Mouse (Mus musculus): Measurements from ENCODE around the gene Scaf11. TPM values are rescaled to one million over a fixed set of nuclear protein-coding genes. Genes with fewer than 3 reads are reported as not detected.

The Scaf11 gene
- polyA plus RNA-seq, 1 experiment from 2014 or later, result 101 TPM

GRCm38 (mm10) chr15:96392878-96393277 lies 67.8 kb downstream of the Scaf11 start:
- no peak for DNase-seq (ENCODE audit: low spot score, missing footprints)
- ATAC-seq (ENCODE audit: low FRiP score), result no peak
- no peaks in the 10 kb centered on the region for H3K27me3 ChIP-seq (ENCODE audit: control insufficient read depth, insufficient read depth, low read length)
- H3K9me3 ChIP-seq (ENCODE audit: control insufficient read depth, low read length), result no peaks in the 10 kb centered on the region
- no peaks in the 10 kb centered on the region for H3K4me1 ChIP-seq (ENCODE audit: control insufficient read depth, insufficient read depth, low read length)
- no peak overlapping the region for H3K4me2 ChIP-seq
- H3K36me3 ChIP-seq (ENCODE audit: control insufficient read depth, insufficient read depth, low read length), result peaks cover 3% of the 10 kb centered on the region; the same call in 1 of the 2 replicates
- H3K27ac ChIP-seq (ENCODE audit: low read depth, low read length), result no peak overlapping the region
- no peak overlapping the region for H3K9ac ChIP-seq (ENCODE audit: low read length)
- no peak overlapping the region for H3K4me3 ChIP-seq (ENCODE audit: low read depth, low read length)
- WGBS, result 96% methylated on average over 3 of the region's 3 CpGs

- no peaks in the 10 kb centered on the region for H3K4me1 ChIP-seq (ENCODE audit: control insufficient read depth, insufficient read depth, low read length)
- DNase-seq (ENCODE audit: low spot score, missing footprints) (no peak), ATAC-seq (ENCODE audit: low FRiP score) (no peak)
- no peak overlapping the region for H3K4me2 ChIP-seq
- H3K4me3 ChIP-seq (ENCODE audit: low read depth, low read length), result no peak overlapping the region
- peaks cover 3% of the 10 kb centered on the region; the same call in 1 of the 2 replicates for H3K36me3 ChIP-seq (ENCODE audit: control insufficient read depth, insufficient read depth, low read length)
- no peak overlapping the region for H3K27ac ChIP-seq (ENCODE audit: low read depth, low read length)
- H3K27me3 ChIP-seq (ENCODE audit: control insufficient read depth, insufficient read depth, low read length), result no peaks in the 10 kb centered on the region
- H3K9ac ChIP-seq (ENCODE audit: low read length), result no peak overlapping the region
- 85% methylated on average over 1 of the region's 1 CpGs for WGBS
- no peaks in the 10 kb centered on the region for H3K9me3 ChIP-seq (ENCODE audit: control insufficient read depth, low read length)
Measured at GRCm38 (mm10) chr15:96388565-96388964, 72.1 kb downstream of the Scaf11 start.

GRCm38 (mm10) chr15:96382223-96382622 lies 78.4 kb downstream of the Scaf11 start:
- no peaks in the 10 kb centered on the region for H3K27me3 ChIP-seq (ENCODE audit: control insufficient read depth, insufficient read depth, low read length)
- no peak overlapping the region for H3K9ac ChIP-seq (ENCODE audit: low read length)
- H3K9me3 ChIP-seq (ENCODE audit: control insufficient read depth, low read length), result no peaks in the 10 kb centered on the region
- H3K27ac ChIP-seq (ENCODE audit: low read depth, low read length), result no peak overlapping the region
- DNase-seq (ENCODE audit: low spot score, missing footprints) (no peak), ATAC-seq (ENCODE audit: low FRiP score) (no peak)
- no peaks in the 10 kb centered on the region for H3K4me1 ChIP-seq (ENCODE audit: control insufficient read depth, insufficient read depth, low read length)
- no peak overlapping the region for H3K4me3 ChIP-seq (ENCODE audit: low read depth, low read length)
- 95% methylated on average over 11 of the region's 11 CpGs for WGBS
- H3K36me3 ChIP-seq (ENCODE audit: control insufficient read depth, insufficient read depth, low read length), result peaks cover 10% of the 10 kb centered on the region
- H3K4me2 ChIP-seq, result no peak overlapping the region

- no peaks in the 10 kb centered on the region for H3K4me1 ChIP-seq (ENCODE audit: control insufficient read depth, insufficient read depth, low read length)
- 97% methylated on average over 7 of the region's 7 CpGs for WGBS
- H3K9me3 ChIP-seq (ENCODE audit: control insufficient read depth, low read length), result no peaks in the 10 kb centered on the region
- no peak overlapping the region for H3K4me2 ChIP-seq
- H3K36me3 ChIP-seq (ENCODE audit: control insufficient read depth, insufficient read depth, low read length), result peaks cover 11% of the 10 kb centered on the region
- no peaks in the 10 kb centered on the region for H3K27me3 ChIP-seq (ENCODE audit: control insufficient read depth, insufficient read depth, low read length)
- no peak overlapping the region for H3K27ac ChIP-seq (ENCODE audit: low read depth, low read length)
- no peak for DNase-seq (ENCODE audit: low spot score, missing footprints)
- H3K9ac ChIP-seq (ENCODE audit: low read length), result no peak overlapping the region
- no peak overlapping the region for H3K4me3 ChIP-seq (ENCODE audit: low read depth, low read length)
- no peak for ATAC-seq (ENCODE audit: low FRiP score)
Measured at GRCm38 (mm10) chr15:96377701-96378100, 82.9 kb downstream of the Scaf11 start.

GRCm38 (mm10) chr15:96377263-96377662 lies 83.4 kb downstream of the Scaf11 start:
- H3K9ac ChIP-seq (ENCODE audit: low read length), result no peak overlapping the region
- ATAC-seq (ENCODE audit: low FRiP score) (no peak), DNase-seq (ENCODE audit: low spot score, missing footprints) (no peak)
- no peak overlapping the region for H3K4me2 ChIP-seq
- no peak overlapping the region for H3K27ac ChIP-seq (ENCODE audit: low read depth, low read length)
- H3K9me3 ChIP-seq (ENCODE audit: control insufficient read depth, low read length), result no peaks in the 10 kb centered on the region
- no peak overlapping the region for H3K4me3 ChIP-seq (ENCODE audit: low read depth, low read length)
- no peaks in the 10 kb centered on the region for H3K27me3 ChIP-seq (ENCODE audit: control insufficient read depth, insufficient read depth, low read length)
- WGBS, result 94% methylated on average over 5 of the region's 5 CpGs
- peaks cover 11% of the 10 kb centered on the region for H3K36me3 ChIP-seq (ENCODE audit: control insufficient read depth, insufficient read depth, low read length)
- no peaks in the 10 kb centered on the region for H3K4me1 ChIP-seq (ENCODE audit: control insufficient read depth, insufficient read depth, low read length)

GRCm38 (mm10) chr15:96376214-96376613 lies 84.4 kb downstream of the Scaf11 start:
- Histone ChIP-seq H3K27me3 (ENCODE audit: control insufficient read depth, insufficient read depth, low read length) (no peaks in the 10 kb centered on the region), H3K4me1 (ENCODE audit: control insufficient read depth, insufficient read depth, low read length) (no peaks in the 10 kb centered on the region), H3K4me2 (no peak overlapping the region), H3K27ac (ENCODE audit: low read depth, low read length) (no peak overlapping the region), H3K36me3 (ENCODE audit: control insufficient read depth, insufficient read depth, low read length) (peaks cover 11% of the 10 kb centered on the region), H3K9ac (ENCODE audit: low read length) (no peak overlapping the region), H3K9me3 (ENCODE audit: control insufficient read depth, low read length) (no peaks in the 10 kb centered on the region), H3K4me3 (ENCODE audit: low read depth, low read length) (no peak overlapping the region)
- DNase-seq (ENCODE audit: low spot score, missing footprints), result no peak
- 92% methylated on average over 2 of the region's 2 CpGs for WGBS
- ATAC-seq (ENCODE audit: low FRiP score), result no peak

- Histone ChIP-seq H3K4me1 (ENCODE audit: control insufficient read depth, insufficient read depth, low read length) (no peaks in the 10 kb centered on the region), H3K9me3 (ENCODE audit: control insufficient read depth, low read length) (no peaks in the 10 kb centered on the region), H3K4me2 (no peak overlapping the region), H3K36me3 (ENCODE audit: control insufficient read depth, insufficient read depth, low read length) (peaks cover 29% of the 10 kb centered on the region), H3K27ac (ENCODE audit: low read depth, low read length) (no peak overlapping the region), H3K4me3 (ENCODE audit: low read depth, low read length) (no peak overlapping the region), H3K9ac (ENCODE audit: low read length) (no peak overlapping the region), H3K27me3 (ENCODE audit: control insufficient read depth, insufficient read depth, low read length) (no peaks in the 10 kb centered on the region)
- ATAC-seq (ENCODE audit: low FRiP score), result no peak
- 86% methylated on average over 5 of the region's 5 CpGs for WGBS
- DNase-seq (ENCODE audit: low spot score, missing footprints), result no peak
Measured at GRCm38 (mm10) chr15:96373161-96373560, 87.5 kb downstream of the Scaf11 start.

- Histone ChIP-seq H3K4me1 (ENCODE audit: control insufficient read depth, insufficient read depth, low read length) (no peaks in the 10 kb centered on the region), H3K4me3 (ENCODE audit: low read depth, low read length) (no peak overlapping the region), H3K9me3 (ENCODE audit: control insufficient read depth, low read length) (no peaks in the 10 kb centered on the region), H3K27me3 (ENCODE audit: control insufficient read depth, insufficient read depth, low read length) (no peaks in the 10 kb centered on the region), H3K36me3 (ENCODE audit: control insufficient read depth, insufficient read depth, low read length) (peaks cover 29% of the 10 kb centered on the region), H3K4me2 (no peak overlapping the region), H3K27ac (ENCODE audit: low read depth, low read length) (no peak overlapping the region), H3K9ac (ENCODE audit: low read length) (no peak overlapping the region)
- DNase-seq (ENCODE audit: low spot score, missing footprints) (no peak), ATAC-seq (ENCODE audit: low FRiP score) (no peak)
- WGBS, result 95% methylated on average over 6 of the region's 6 CpGs
Measured at GRCm38 (mm10) chr15:96372628-96373027, 88.0 kb downstream of the Scaf11 start.

GRCm38 (mm10) chr15:96371311-96371710 lies 89.3 kb downstream of the Scaf11 start:
- H3K27ac ChIP-seq (ENCODE audit: low read depth, low read length), result no peak overlapping the region
- H3K4me3 ChIP-seq (ENCODE audit: low read depth, low read length), result no peak overlapping the region
- ATAC-seq (ENCODE audit: low FRiP score) (no peak), DNase-seq (ENCODE audit: low spot score, missing footprints) (no peak)
- no peaks in the 10 kb centered on the region for H3K27me3 ChIP-seq (ENCODE audit: control insufficient read depth, insufficient read depth, low read length)
- peaks cover 28% of the 10 kb centered on the region for H3K36me3 ChIP-seq (ENCODE audit: control insufficient read depth, insufficient read depth, low read length)
- H3K4me2 ChIP-seq, result no peak overlapping the region
- no peaks in the 10 kb centered on the region for H3K4me1 ChIP-seq (ENCODE audit: control insufficient read depth, insufficient read depth, low read length)
- no peaks in the 10 kb centered on the region for H3K9me3 ChIP-seq (ENCODE audit: control insufficient read depth, low read length)
- 95% methylated on average over 18 of the region's 18 CpGs for WGBS
- no peak overlapping the region for H3K9ac ChIP-seq (ENCODE audit: low read length)
